Comparison of ENCODE assay signal across 7 mouse cellular contexts in genomic region chr9:62847694-62848093, GRCm38 (mm10). TPM values are rescaled to one million over a fixed set of nuclear protein-coding genes. Genes with fewer than 3 reads are reported as not detected.
DNase-seq lines count a peak whose midpoint lies in the region; ATAC-seq lines count a peak whose summit lies in the region.

No protein-coding gene starts in this region.

- intact Hi-C loops in gastrocnemius, postnatal 14 days (cut with DNase I; ENCODE audit: low total_unique reads) = loop anchor here (2.0 to 10.0 kb wide), 2 partner anchors 127 to 277 kb away; no protein-coding TSS in a partner anchor
- intact Hi-C loops in left cerebral cortex, postnatal 10 days (cut with DNase I) = loop anchor here (2.0 to 10.0 kb wide), 2 partner anchors 127 to 277 kb away; no protein-coding TSS in a partner anchor

- H3K4me3 ChIP-seq in intestine, embryonic 14.5 days (ENCODE audit: low read depth, low read length) = no peak overlapping the region
- no peak overlapping the region for H3K4me3 ChIP-seq in midbrain, embryonic 10.5 days

- H3K27ac ChIP-seq in intestine, embryonic 14.5 days (ENCODE audit: low read depth) = no peak overlapping the region
- 0 out of 2 replicates have a peak overlapping the region, but pooled peaks have one; percentile 0 for H3K27ac ChIP-seq in midbrain, embryonic 10.5 days (replicated peaks)

- H3K4me1 ChIP-seq in intestine, embryonic 14.5 days (replicated peaks; ENCODE audit: control insufficient read depth, insufficient read depth, low read length) = peaks cover 12% of the 10 kb centered on the region
- peaks cover 30% of the 10 kb centered on the region for H3K4me1 ChIP-seq in midbrain, embryonic 10.5 days

- no peak overlapping the region for H3K4me2 ChIP-seq in intestine, embryonic 14.5 days (ENCODE audit: low read length)

- WGBS in intestine, embryonic 14.5 days = 2% methylated on average over 3 of the region's 3 CpGs
- WGBS in midbrain, embryonic 10.5 days = 5% methylated on average over 3 of the region's 3 CpGs

- H3K9me3 ChIP-seq in intestine, embryonic 14.5 days (ENCODE audit: control insufficient read depth, low read length) = no peaks in the 10 kb centered on the region
- no peaks in the 10 kb centered on the region for H3K9me3 ChIP-seq in midbrain, embryonic 10.5 days (replicated peaks)

- peak; percentile 91 for DNase-seq in adipocyte (ENCODE audit: low spot score)
- peak; percentile 85 for DNase-seq in gastrocnemius, postnatal 14 days
- peak; percentile 98 for DNase-seq in intestine, embryonic 14.5 days (ENCODE audit: low spot score)
- DNase-seq in left cerebral cortex, postnatal 10 days (ENCODE audit: extremely low spot score in 1 of 2, low spot score in 2 of 2) = peak; percentile 72 to 89
- DNase-seq in midbrain, embryonic 10.5 days (ENCODE audit: low spot score) = peak; percentile 90
- peak; percentile 90 for DNase-seq in skeletal muscle tissue, adult 2 months (ENCODE audit: low read depth, low spot score)

- no peak overlapping the region for H3K9ac ChIP-seq in intestine, embryonic 14.5 days (ENCODE audit: low read length)

- peaks cover 27% of the 10 kb centered on the region; the same call in 1 of the 2 replicates for H3K36me3 ChIP-seq in intestine, embryonic 14.5 days (ENCODE audit: control insufficient read depth, insufficient read depth, low read length)
- H3K36me3 ChIP-seq in midbrain, embryonic 10.5 days = peaks cover 8% of the 10 kb centered on the region; the same call in 1 of the 2 replicates

- H3K27me3 ChIP-seq in intestine, embryonic 14.5 days (replicated peaks; ENCODE audit: control insufficient read depth, insufficient read depth, low read length) = no peaks in the 10 kb centered on the region
- no peaks in the 10 kb centered on the region for H3K27me3 ChIP-seq in midbrain, embryonic 10.5 days (ENCODE audit: low read depth, poor library complexity, severe bottlenecking)

- peak; percentile 98 for ATAC-seq in common myeloid progenitor, adult 5-6 weeks (replicated peaks; ENCODE audit: low read depth, poor library complexity, severe bottlenecking)
- ATAC-seq in intestine, embryonic 14.5 days (replicated peaks; ENCODE audit: low FRiP score, low TSS enrichment, low read depth) = peak; percentile 57

RNA-seq across cellular contexts. Expression of gene Cln6, which starts 9.1 kb away (rescaled TPM):
- 27.5 and 28.0 TPM in 2 replicates for total RNA-seq in common myeloid progenitor, adult 5-6 weeks (2017)
- total RNA-seq in gastrocnemius, postnatal 14 days (2021) = 10 to 100 TPM; 10.3 to 10.6 TPM
- 30.6 and 31.3 TPM in 2 replicates for polyA plus RNA-seq in intestine, embryonic 14.5 days (2014; fragmentation: Nextera tagmentation; extraction: Ambion mirVana)
- 10 to 100 TPM in 1 of 2 experiments, 1 to 10 TPM in 1; 9.6 to 10.8 TPM for total RNA-seq in left cerebral cortex, postnatal 10 days (2021)
- 10.2 and 13.3 TPM in 2 replicates for polyA plus RNA-seq in midbrain, embryonic 10.5 days (2016; fragmentation: Nextera tagmentation; extraction: Ambion mirVana)

RNA-seq across cellular contexts. Expression of gene Calml4, which starts 10.2 kb away (rescaled TPM):
- 9.4 TPM in 1 of 2 replicates, not detected in the other for total RNA-seq in common myeloid progenitor, adult 5-6 weeks (2017)
- total RNA-seq in gastrocnemius, postnatal 14 days (2021) = 1 to 10 TPM; 1.8 to 3.4 TPM
- polyA plus RNA-seq in intestine, embryonic 14.5 days (2014; fragmentation: Nextera tagmentation; extraction: Ambion mirVana) = 101 and 106 TPM in 2 replicates
- 1 to 10 TPM in 1 of 2 experiments, under 1 TPM in 1; 0.57 to 1.5 TPM for total RNA-seq in left cerebral cortex, postnatal 10 days (2021)
- 0.36 and 0.60 TPM in 2 replicates for polyA plus RNA-seq in midbrain, embryonic 10.5 days (2016; fragmentation: Nextera tagmentation; extraction: Ambion mirVana)

RNA-seq across cellular contexts. Expression of gene Fem1b, which starts 36.0 kb away (rescaled TPM):
- total RNA-seq in common myeloid progenitor, adult 5-6 weeks (2017) = 58.3 and 67.7 TPM in 2 replicates
- 10 to 100 TPM; 15.9 to 19.0 TPM for total RNA-seq in gastrocnemius, postnatal 14 days (2021)
- 32.3 and 33.2 TPM in 2 replicates for polyA plus RNA-seq in intestine, embryonic 14.5 days (2014; fragmentation: Nextera tagmentation; extraction: Ambion mirVana)
- total RNA-seq in left cerebral cortex, postnatal 10 days (2021) = 100 to 1,000 TPM; 113 to 118 TPM
- polyA plus RNA-seq in midbrain, embryonic 10.5 days (2016; fragmentation: Nextera tagmentation; extraction: Ambion mirVana) = 34.5 and 41.0 TPM in 2 replicates
